Mouse (Mus musculus): Measurements from ENCODE around the gene Snx29. TPM values are rescaled to one million over a fixed set of nuclear protein-coding genes. Genes with fewer than 3 reads are reported as not detected.

Gene Snx29
- polyA plus RNA-seq (2014; fragmentation: Illumina TruSeq; extraction: RNeasy Lipid Tissue Mini Kit (QIAGEN cat#74804)), result 1.7 TPM

GRCm38 (mm10) chr16:11322409-11323323 is at the start of gene Snx29:
TSS of gene Snx29 (plus strand) at chr16:11322908.

GRCm38 (mm10) chr16:11313512-11313911 is 9.2 kb upstream of the Snx29 start, which contains the start of gene Tnfrsf17:
TSS of gene Tnfrsf17 (plus strand) at chr16:11313812.

Other genes with a start within 250 kb of the Snx29 start
- gene Txndc11, start 188.3 kb upstream of the Snx29 start, polyA plus RNA-seq (2014; fragmentation: Illumina TruSeq; extraction: RNeasy Lipid Tissue Mini Kit (QIAGEN cat#74804)), result 27.9 TPM
- 137 TPM for gene Zc3h7a, start 146.5 kb upstream of the Snx29 start, polyA plus RNA-seq (2014; fragmentation: Illumina TruSeq; extraction: RNeasy Lipid Tissue Mini Kit (QIAGEN cat#74804))
- gene Rsl1d1, start 119.6 kb upstream of the Snx29 start, polyA plus RNA-seq (2014; fragmentation: Illumina TruSeq; extraction: RNeasy Lipid Tissue Mini Kit (QIAGEN cat#74804)), result 375 TPM
- 586 TPM for gene Gspt1, start 68.6 kb upstream of the Snx29 start, polyA plus RNA-seq (2014; fragmentation: Illumina TruSeq; extraction: RNeasy Lipid Tissue Mini Kit (QIAGEN cat#74804))
- not detected for gene Tnfrsf17, start 9.1 kb upstream of the Snx29 start, polyA plus RNA-seq (2014; fragmentation: Illumina TruSeq; extraction: RNeasy Lipid Tissue Mini Kit (QIAGEN cat#74804))

All from ovary, adult 10 weeks (tissue).